Mouse (Mus musculus): ENCODE data around the gene Ctnnal1. TPM values are rescaled to one million over a fixed set of nuclear protein-coding genes. Genes with fewer than 3 reads are reported as not detected.

The Ctnnal1 gene
- polyA plus RNA-seq, 1 experiment from 2014 or later: 25.1 TPM

DNA sequence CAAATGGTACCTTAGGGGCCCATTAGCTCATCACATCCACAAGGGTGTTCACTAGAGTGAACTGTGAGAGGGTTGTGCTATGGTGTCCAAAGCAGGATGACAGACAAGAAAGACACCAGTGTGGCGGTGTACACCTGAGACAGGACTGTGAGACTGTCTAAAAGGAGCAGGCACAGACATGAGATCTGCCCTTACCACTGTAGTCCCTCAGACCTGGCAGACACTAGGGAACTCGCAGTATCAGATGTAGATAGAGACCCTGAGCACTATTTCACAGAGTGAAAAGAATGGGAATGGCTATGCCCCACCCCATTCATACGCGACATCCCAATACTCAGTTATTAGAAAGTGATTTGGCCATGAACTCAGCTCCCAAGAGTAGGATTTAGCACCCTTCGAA is 9.1 kb downstream of the Ctnnal1 start:
- Histone ChIP-seq H3K4me1 (replicated peaks) (peaks cover 7% of the 10 kb centered on the region; the same call in 1 of the 2 replicates), H3K27me3 (no peaks in the 10 kb centered on the region), H3K4me3 (no peak overlapping the region), H3K27ac (replicated peaks) (no peak overlapping the region), H3K4me2 (no peak overlapping the region), H3K36me3 (no peaks in the 10 kb centered on the region), H3K9me3 (no peaks in the 10 kb centered on the region), H3K9ac (no peak overlapping the region)
- WGBS: 86% methylated on average over 5 of the region's 5 CpGs
- peak; percentile 37; the same call in 1 of the 2 replicates for ATAC-seq (ENCODE audit: low read depth)

DNA sequence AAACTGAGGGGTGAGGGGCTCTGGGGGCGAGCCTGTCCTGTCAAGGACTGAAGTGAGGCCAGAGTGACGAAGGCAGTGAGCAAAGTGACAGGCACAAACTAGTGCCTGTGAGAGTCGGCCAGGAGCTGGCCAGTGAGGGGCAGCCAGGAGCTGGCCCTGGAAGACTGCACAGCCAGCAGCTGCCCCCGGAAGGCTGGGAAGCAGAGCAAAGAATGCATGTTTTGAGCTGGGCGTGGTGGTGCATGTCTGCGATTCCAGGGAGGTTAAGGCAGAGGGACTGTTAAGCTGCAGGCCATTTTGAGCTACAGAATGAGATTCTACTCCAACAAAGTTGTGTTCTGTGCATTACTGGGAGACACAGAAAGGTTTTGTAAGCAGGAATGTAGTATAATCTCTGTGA is 14.3 kb downstream of the Ctnnal1 start:
- H3K27me3 ChIP-seq: no peaks in the 10 kb centered on the region
- H3K9ac ChIP-seq: no peak overlapping the region
- H3K36me3 ChIP-seq: peaks cover 8% of the 10 kb centered on the region
- no peaks in the 10 kb centered on the region; the same call in 1 of the 2 replicates for H3K4me1 ChIP-seq (replicated peaks)
- no peak overlapping the region for H3K4me3 ChIP-seq
- 0 out of 2 replicates have a peak, but pooled peaks have one; percentile 29 for ATAC-seq (ENCODE audit: low read depth)
- H3K9me3 ChIP-seq: no peaks in the 10 kb centered on the region
- H3K4me2 ChIP-seq: no peak overlapping the region
- peak overlapping the region; percentile 43; the same call in 1 of the 2 replicates for H3K27ac ChIP-seq (replicated peaks)
- 54% methylated on average over 6 of the region's 6 CpGs for WGBS

DNA sequence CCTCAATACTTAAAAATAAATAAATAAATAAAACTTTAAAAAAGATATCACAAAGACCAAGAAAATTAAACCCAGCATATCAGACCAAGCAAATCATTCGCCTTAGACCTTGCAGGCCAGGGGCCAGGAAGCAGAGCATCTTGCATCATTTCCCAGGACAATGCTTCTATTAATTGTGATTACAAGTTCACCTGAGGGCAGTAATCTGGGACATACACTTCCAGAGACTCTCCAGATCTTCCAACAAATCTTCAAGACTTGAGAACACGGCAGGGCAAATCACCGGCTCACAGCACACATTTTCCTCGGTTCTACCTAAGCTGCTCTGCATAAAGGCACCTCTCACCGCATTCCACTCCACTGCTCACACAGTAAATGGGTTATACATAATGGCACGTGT is 16.9 kb downstream of the Ctnnal1 start:
- no peak overlapping the region for H3K4me2 ChIP-seq
- no peak overlapping the region for H3K27ac ChIP-seq (replicated peaks)

DNA sequence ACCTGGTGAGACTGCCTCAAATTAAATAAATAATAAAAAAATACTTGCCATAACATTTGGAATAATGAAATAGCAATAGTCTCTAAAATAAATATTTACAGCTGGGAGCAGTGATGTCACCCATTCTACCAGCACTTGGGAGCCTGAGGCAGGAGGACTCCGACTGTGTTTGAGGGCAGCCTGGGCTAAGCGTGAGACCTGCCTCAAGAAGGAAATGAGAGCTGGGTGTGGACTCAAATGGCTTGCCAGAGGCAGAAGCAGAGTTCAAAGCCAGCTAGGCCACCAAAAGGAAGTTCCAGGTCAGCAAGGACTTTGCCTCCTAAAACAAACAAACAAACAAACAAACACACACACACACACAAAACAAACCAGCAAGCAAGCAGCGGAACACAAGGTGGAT is 17.6 kb downstream of the Ctnnal1 start:
- Histone ChIP-seq H3K27ac (replicated peaks) (no peak overlapping the region), H3K4me1 (replicated peaks) (no peaks in the 10 kb centered on the region), H3K9me3 (no peaks in the 10 kb centered on the region), H3K36me3 (peaks cover 27% of the 10 kb centered on the region), H3K4me3 (no peak overlapping the region), H3K9ac (no peak overlapping the region), H3K4me2 (no peak overlapping the region), H3K27me3 (no peaks in the 10 kb centered on the region)
- 86% methylated on average over 3 of the region's 3 CpGs for WGBS
- ATAC-seq (ENCODE audit: low read depth): no peak

More for the DNA sequence above, 16.9 kb downstream of the Ctnnal1 start:
- Histone ChIP-seq H3K9me3 (no peaks in the 10 kb centered on the region), H3K4me3 (no peak overlapping the region), H3K4me1 (replicated peaks) (no peaks in the 10 kb centered on the region), H3K9ac (no peak overlapping the region), H3K36me3 (peaks cover 27% of the 10 kb centered on the region), H3K27me3 (no peaks in the 10 kb centered on the region)
- 87% methylated on average over 6 of the region's 6 CpGs for WGBS
- no peak for ATAC-seq (ENCODE audit: low read depth)

DNA sequence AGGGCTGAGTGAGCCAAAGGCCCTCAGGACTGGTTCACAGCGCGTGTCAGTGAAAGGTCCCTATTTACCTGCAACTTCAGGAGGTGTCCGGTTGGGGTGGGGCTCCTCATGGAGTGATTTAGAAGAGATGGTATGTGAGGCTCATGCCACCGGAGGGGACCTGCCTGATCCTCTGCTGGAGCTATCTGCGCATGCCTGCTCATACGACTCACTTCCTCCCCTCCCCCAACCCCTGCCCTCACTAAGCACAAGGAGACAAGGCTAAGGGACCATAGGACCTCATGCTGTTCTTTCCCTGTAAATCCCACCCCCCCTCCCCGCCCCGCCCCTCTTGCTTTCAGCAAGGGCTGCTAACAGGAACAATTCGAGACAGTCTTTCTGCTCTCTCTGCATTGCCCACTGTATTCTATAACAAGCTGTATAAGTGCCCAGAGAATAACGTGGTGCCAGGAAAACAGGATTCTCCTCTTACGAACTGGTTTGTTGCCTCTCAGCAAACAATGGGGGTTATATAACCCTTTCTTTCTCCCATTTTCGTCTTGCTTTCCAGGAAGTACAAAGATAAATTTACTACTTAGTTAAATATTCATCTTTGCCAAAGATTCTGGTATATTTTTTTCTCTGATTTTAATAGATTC is 19.0 kb downstream of the Ctnnal1 start:
- Histone ChIP-seq H3K27me3 (no peaks in the 10 kb centered on the region), H3K36me3 (peaks cover 34% of the 10 kb centered on the region), H3K4me2 (no peak overlapping the region), H3K27ac (replicated peaks) (no peak overlapping the region), H3K9me3 (no peaks in the 10 kb centered on the region), H3K4me3 (no peak overlapping the region), H3K9ac (no peak overlapping the region), H3K4me1 (replicated peaks) (no peaks in the 10 kb centered on the region)
- peak; percentile 47; the same call in 1 of the 2 replicates for ATAC-seq (ENCODE audit: low read depth)
- 51% methylated on average over 12 of the region's 12 CpGs for WGBS

DNA sequence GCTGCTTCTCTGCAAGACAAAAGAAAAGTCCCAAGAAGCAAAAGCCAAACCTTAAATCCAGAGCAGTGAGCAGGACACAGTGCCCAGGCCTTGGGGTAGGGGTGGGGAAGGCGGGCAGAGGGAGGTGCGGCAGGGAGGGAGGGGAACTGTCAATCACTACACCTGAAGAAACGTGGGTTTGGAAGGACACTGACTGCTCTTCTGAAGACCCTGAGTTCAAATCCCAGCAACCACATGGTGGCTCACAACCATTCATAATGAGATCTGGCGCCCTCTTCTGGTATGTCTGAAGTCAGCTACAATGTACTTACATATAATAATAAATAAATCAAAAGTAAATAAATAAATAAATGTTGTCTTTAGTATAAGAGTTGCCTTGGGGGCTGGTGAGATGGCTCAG is 20.1 kb downstream of the Ctnnal1 start:
- H3K4me1 ChIP-seq (replicated peaks): no peaks in the 10 kb centered on the region
- no peak for ATAC-seq (ENCODE audit: low read depth)
- H3K27me3 ChIP-seq: no peaks in the 10 kb centered on the region
- no peaks in the 10 kb centered on the region for H3K9me3 ChIP-seq
- no peak overlapping the region for H3K4me2 ChIP-seq
- H3K4me3 ChIP-seq: no peak overlapping the region
- 95% methylated on average over 4 of the region's 4 CpGs for WGBS
- peaks cover 45% of the 10 kb centered on the region for H3K36me3 ChIP-seq
- H3K27ac ChIP-seq (replicated peaks): no peak overlapping the region
- H3K9ac ChIP-seq: no peak overlapping the region

DNA sequence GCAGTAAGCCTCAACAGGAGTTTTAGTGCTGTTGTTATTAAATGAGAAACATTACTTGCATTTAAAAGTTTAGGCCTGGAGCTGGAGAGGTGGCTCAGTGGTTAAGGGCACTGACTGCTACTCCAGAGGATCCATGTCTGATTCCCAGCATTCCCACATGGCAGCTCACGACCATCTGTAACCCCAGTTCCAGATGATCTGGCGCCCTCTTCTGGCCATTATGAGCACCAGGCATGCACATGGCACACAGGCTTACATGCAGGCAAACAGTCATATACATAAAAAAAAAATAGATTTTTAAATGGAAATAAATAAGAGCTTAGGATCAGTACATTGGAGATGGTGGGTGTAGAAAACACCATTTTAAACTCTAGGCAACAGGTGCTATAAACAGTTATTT is 21.0 kb downstream of the Ctnnal1 start:
- Histone ChIP-seq H3K27me3 (no peaks in the 10 kb centered on the region), H3K4me1 (replicated peaks) (no peaks in the 10 kb centered on the region), H3K9me3 (no peaks in the 10 kb centered on the region), H3K4me2 (no peak overlapping the region), H3K4me3 (no peak overlapping the region), H3K9ac (no peak overlapping the region), H3K36me3 (peaks cover 49% of the 10 kb centered on the region), H3K27ac (replicated peaks) (no peak overlapping the region)
- 92% methylated on average over 2 of the region's 2 CpGs for WGBS
- ATAC-seq (ENCODE audit: low read depth): no peak

DNA sequence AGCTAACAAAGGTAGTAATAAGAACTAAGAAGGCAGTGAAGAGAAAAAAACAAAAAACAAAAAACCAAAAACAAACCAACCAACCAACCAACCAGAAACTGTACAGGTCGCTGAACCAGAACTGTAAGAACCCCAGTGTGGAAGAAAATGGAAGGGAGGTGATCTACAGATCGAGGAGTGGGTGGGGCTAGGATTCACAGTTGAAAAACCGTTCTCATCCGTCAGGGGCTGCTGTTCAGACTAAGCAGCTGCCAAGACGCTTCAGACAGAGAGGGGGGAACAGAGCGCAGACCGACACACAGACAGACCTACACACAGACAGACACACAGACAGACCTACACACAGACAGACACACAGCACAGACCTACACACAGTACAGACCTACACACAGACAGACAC is 22.5 kb downstream of the Ctnnal1 start:
- no peak overlapping the region for H3K4me2 ChIP-seq
- no peak overlapping the region for H3K4me3 ChIP-seq
- WGBS: 79% methylated on average over 7 of the region's 7 CpGs
- H3K27ac ChIP-seq (replicated peaks): no peak overlapping the region
- no peak overlapping the region for H3K9ac ChIP-seq
- no peak for ATAC-seq (ENCODE audit: low read depth)
- H3K9me3 ChIP-seq: no peaks in the 10 kb centered on the region
- H3K36me3 ChIP-seq: peaks cover 62% of the 10 kb centered on the region
- H3K27me3 ChIP-seq: no peaks in the 10 kb centered on the region
- H3K4me1 ChIP-seq (replicated peaks): no peaks in the 10 kb centered on the region

DNA sequence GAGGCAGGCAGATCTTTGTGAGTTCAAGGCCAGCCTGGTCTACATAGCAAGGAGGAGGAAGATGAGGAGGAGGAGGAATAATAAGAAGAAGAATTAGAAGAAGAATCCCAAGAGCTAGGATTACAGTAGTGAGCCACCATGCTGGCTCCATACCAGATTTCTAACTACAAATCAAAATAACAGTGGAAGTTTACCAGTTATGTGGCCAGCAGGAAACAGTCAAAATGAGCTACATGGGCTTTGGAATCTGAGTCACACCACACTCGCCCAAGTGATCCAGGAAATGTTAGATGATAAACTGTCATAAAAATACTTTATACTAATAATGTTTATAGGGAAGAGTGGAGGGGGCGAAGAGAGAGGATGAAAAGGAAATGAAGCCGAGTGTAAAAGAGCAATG is 24.7 kb downstream of the Ctnnal1 start:
- Histone ChIP-seq H3K4me2 (no peak overlapping the region), H3K4me1 (replicated peaks) (no peaks in the 10 kb centered on the region), H3K9me3 (no peaks in the 10 kb centered on the region), H3K27ac (replicated peaks) (no peak overlapping the region), H3K9ac (no peak overlapping the region), H3K36me3 (peaks cover 68% of the 10 kb centered on the region), H3K4me3 (no peak overlapping the region), H3K27me3 (no peaks in the 10 kb centered on the region)
- WGBS: 90% methylated on average over 3 of the region's 3 CpGs
- ATAC-seq (ENCODE audit: low read depth): no peak

DNA sequence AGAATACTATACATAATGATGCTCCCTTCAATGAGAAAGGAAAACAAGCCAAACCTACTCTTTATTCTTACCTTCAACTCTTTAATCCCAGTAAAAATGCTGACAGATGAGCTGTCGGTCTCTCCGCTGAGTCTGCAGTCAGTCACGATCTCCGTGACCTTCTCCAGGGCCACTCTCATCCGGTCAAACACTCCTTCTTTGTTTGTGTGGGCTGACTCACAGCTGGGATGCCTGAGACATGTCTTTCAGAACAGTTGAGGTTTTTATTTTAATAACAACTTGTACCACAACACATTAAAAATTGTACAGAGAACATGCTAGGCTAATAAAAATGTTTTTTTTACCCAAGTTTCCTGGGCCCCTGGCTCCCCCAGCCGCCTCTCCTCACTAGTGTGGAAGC is 27.3 kb downstream of the Ctnnal1 start:
- H3K27me3 ChIP-seq: no peaks in the 10 kb centered on the region
- ATAC-seq (ENCODE audit: low read depth): no peak
- H3K9me3 ChIP-seq: no peaks in the 10 kb centered on the region
- 86% methylated on average over 6 of the region's 6 CpGs for WGBS
- no peak overlapping the region for H3K9ac ChIP-seq
- no peak overlapping the region for H3K27ac ChIP-seq (replicated peaks)
- H3K36me3 ChIP-seq: peaks cover 73% of the 10 kb centered on the region
- H3K4me1 ChIP-seq (replicated peaks): no peaks in the 10 kb centered on the region
- no peak overlapping the region for H3K4me3 ChIP-seq
- no peak overlapping the region for H3K4me2 ChIP-seq

DNA sequence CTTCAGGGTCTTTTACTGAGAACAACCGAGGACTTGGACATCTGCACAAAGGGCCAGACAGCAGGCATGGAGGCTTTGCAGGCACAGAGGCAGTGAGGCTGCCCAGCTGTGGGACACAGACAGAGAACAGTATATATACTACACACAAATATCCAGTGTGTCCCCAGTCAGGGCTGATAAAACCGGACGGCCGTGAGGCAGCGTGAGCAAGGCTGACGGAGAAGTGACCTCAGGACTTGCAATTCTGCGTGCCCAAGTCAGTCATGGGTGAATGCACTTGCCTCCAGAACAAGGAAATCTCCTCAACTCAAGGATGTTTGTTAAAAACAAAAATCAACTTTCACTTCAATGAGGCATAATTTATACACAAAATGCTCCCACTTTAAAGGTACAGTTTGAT is 33.0 kb downstream of the Ctnnal1 start:
- peaks cover 69% of the 10 kb centered on the region for H3K36me3 ChIP-seq
- H3K9me3 ChIP-seq: no peaks in the 10 kb centered on the region
- WGBS: 92% methylated on average over 7 of the region's 7 CpGs
- ATAC-seq (ENCODE audit: low read depth): no peak
- no peak overlapping the region for H3K27ac ChIP-seq (replicated peaks)
- H3K9ac ChIP-seq: no peak overlapping the region
- H3K4me3 ChIP-seq: no peak overlapping the region
- H3K27me3 ChIP-seq: no peaks in the 10 kb centered on the region
- H3K4me1 ChIP-seq (replicated peaks): peaks cover 6% of the 10 kb centered on the region
- no peak overlapping the region for H3K4me2 ChIP-seq

DNA sequence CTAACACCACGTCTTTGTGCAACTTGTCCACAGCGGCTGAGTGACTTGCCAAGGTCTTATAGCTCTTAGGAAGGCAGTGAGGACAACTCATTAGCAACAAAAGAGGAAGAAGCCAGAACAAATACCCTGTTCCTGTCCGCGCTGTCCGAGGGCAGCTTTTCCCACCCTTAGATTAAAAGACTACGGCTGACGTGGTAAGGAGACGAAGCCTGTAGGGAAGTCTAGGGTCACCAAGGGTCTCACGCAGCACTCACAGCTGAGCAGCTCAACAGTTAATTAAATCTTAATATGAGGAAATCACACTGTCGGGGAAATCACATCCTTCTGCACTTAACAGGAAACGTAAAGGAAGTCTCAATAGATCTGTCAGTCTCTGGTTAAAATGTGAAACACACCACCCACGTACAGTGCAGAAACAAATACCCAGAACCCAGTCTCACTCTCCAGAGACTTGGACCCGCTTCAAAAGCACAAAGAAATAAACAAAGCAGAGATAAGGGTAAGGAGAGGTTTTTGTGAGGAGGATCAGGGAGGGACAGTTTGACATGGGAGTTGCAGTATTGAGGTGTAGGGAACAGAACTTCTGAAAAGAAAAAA is 33.9 kb downstream of the Ctnnal1 start:
- peaks cover 69% of the 10 kb centered on the region for H3K36me3 ChIP-seq
- no peak for ATAC-seq (ENCODE audit: low read depth)

DNA sequence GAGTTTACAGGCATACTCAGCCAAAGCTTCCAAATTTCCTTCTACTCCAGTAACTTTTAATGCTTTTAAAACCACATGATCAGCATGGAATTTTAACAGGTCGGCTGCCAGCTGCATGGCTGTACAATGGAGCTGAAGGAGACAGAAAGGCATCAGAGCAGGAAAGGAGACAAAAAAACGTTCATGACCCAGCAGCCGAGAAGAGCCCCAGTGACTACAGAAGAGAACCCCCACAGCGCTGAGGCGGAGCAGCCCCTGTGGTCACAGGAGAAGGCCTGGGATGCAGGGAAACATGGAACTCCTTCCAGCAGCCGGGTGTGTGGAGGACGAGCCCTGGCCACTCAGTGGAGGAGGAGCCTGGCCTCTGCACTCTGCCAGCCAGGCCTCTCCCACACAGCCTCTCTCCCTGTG is 35.5 kb downstream of the Ctnnal1 start:
- Histone ChIP-seq H3K4me2 (no peak overlapping the region), H3K9me3 (no peaks in the 10 kb centered on the region), H3K4me3 (no peak overlapping the region), H3K27me3 (no peaks in the 10 kb centered on the region), H3K4me1 (replicated peaks) (peaks cover 6% of the 10 kb centered on the region), H3K9ac (no peak overlapping the region), H3K27ac (replicated peaks) (no peak overlapping the region; the same call in 1 of the 2 replicates), H3K36me3 (peaks cover 66% of the 10 kb centered on the region)
- ATAC-seq (ENCODE audit: low read depth): no peak
- 49% methylated on average over 7 of the region's 7 CpGs for WGBS

More for the DNA sequence above, 33.9 kb downstream of the Ctnnal1 start:
- peaks cover 6% of the 10 kb centered on the region for H3K4me1 ChIP-seq (replicated peaks)
- H3K27ac ChIP-seq (replicated peaks): no peak overlapping the region
- no peak overlapping the region for H3K4me2 ChIP-seq
- 72% methylated on average over 13 of the region's 13 CpGs for WGBS
- H3K27me3 ChIP-seq: no peaks in the 10 kb centered on the region
- no peak overlapping the region for H3K9ac ChIP-seq
- H3K4me3 ChIP-seq: no peak overlapping the region
- no peaks in the 10 kb centered on the region for H3K9me3 ChIP-seq

Data from neural tube, embryonic 13.5 days (tissue).